ENCODE assay signal across 8 mouse cellular contexts in genomic region chr10:121305441-121305840, GRCm38 (mm10). TPM values are rescaled to one million over a fixed set of nuclear protein-coding genes. Genes with fewer than 3 reads are reported as not detected.
DNase-seq lines count a peak whose midpoint lies in the region; ATAC-seq and TF ChIP-seq lines count a peak whose summit lies in the region.

No protein-coding gene starts in this region.

- H3K27ac ChIP-seq in kidney, embryonic 14.5 days (ENCODE audit: low read depth, low read length) = no peak overlapping the region
- no peak overlapping the region for H3K27ac ChIP-seq in MEL (ENCODE audit: control insufficient read depth, low read depth, low read length)
- no peak overlapping the region for H3K27ac ChIP-seq in forebrain, postnatal 0 days (ENCODE audit: low read depth, low read length)
- H3K27ac ChIP-seq in lung, embryonic 14.5 days (ENCODE audit: low read depth) = no peak overlapping the region

- no peak for TF ChIP-seq POLR2A in MEL (IDR thresholded peaks at IDR 0.05; ENCODE audit: control insufficient read depth in 1 of 2, insufficient read depth in 1 of 2, low read depth in 1 of 2, low read length in 2 of 2, poor library complexity in 1 of 2)

- ATAC-seq in kidney, embryonic 14.5 days (ENCODE audit: low FRiP score, low TSS enrichment) = no peak
- ATAC-seq in forebrain, postnatal 0 days = peak; percentile 47
- ATAC-seq in lung, embryonic 14.5 days (ENCODE audit: insufficient read depth) = peak; percentile 48; the same call in 1 of the 2 replicates

- H3K36me3 ChIP-seq in kidney, embryonic 14.5 days (ENCODE audit: control insufficient read depth, insufficient read depth, low read length) = no peaks in the 10 kb centered on the region
- no peaks in the 10 kb centered on the region for H3K36me3 ChIP-seq in MEL (ENCODE audit: control insufficient read depth in 1 of 2, insufficient read depth in 2 of 2, low read length in 2 of 2)
- H3K36me3 ChIP-seq in forebrain, postnatal 0 days (ENCODE audit: insufficient read depth) = peaks cover 16% of the 10 kb centered on the region
- no peaks in the 10 kb centered on the region for H3K36me3 ChIP-seq in lung, embryonic 14.5 days (ENCODE audit: insufficient read depth)

- DNase-seq in kidney, adult 9 months = peak; percentile 14
- peak; percentile 47 for DNase-seq in MEL (ENCODE audit: low read depth, low spot score)
- no peak for DNase-seq in forebrain, postnatal 0 days
- DNase-seq in lung, embryonic 14.5 days = peak; percentile 45
- no peak for DNase-seq in Muller cell, postnatal 12 days (ENCODE audit: inconsistent ontology term)
- DNase-seq in layer of hippocampus, adult 18-20 months (ENCODE audit: low spot score in 2 of 2) = no peak
- DNase-seq in layer of hippocampus, postnatal 36 days = no peak

- WGBS in kidney, embryonic 14.5 days = 26% methylated on average over 5 of the region's 5 CpGs
- WGBS in forebrain, postnatal 0 days = 34% methylated on average over 5 of the region's 5 CpGs
- 27% methylated on average over 5 of the region's 5 CpGs for WGBS in lung, embryonic 14.5 days

- H3K4me2 ChIP-seq in kidney, embryonic 14.5 days (replicated peaks; ENCODE audit: low read depth, low read length) = no peak overlapping the region
- no peak overlapping the region for H3K4me2 ChIP-seq in forebrain, postnatal 0 days (ENCODE audit: low read depth)
- no peak overlapping the region for H3K4me2 ChIP-seq in lung, embryonic 14.5 days

- H3K4me3 ChIP-seq in kidney, embryonic 14.5 days (ENCODE audit: low read length) = no peak overlapping the region
- H3K4me3 ChIP-seq in MEL (ENCODE audit: control insufficient read depth in 1 of 2, insufficient read depth in 1 of 2, low read depth in 2 of 2, low read length in 2 of 2) = no peak overlapping the region
- no peak overlapping the region for H3K4me3 ChIP-seq in forebrain, postnatal 0 days (ENCODE audit: low read depth, low read length)
- no peak overlapping the region for H3K4me3 ChIP-seq in lung, embryonic 14.5 days (ENCODE audit: low read depth, low read length)

- peaks cover 9% of the 10 kb centered on the region for H3K4me1 ChIP-seq in kidney, embryonic 14.5 days (ENCODE audit: control insufficient read depth, insufficient read depth, low read length)
- no peaks in the 10 kb centered on the region for H3K4me1 ChIP-seq in MEL (ENCODE audit: control insufficient read depth in 1 of 2, insufficient read depth in 2 of 2, low read length in 2 of 2)
- H3K4me1 ChIP-seq in forebrain, postnatal 0 days (ENCODE audit: insufficient read depth) = no peaks in the 10 kb centered on the region
- 0 out of 2 replicates have a peak, but pooled peaks cover 4% of the 10 kb centered on the region for H3K4me1 ChIP-seq in lung, embryonic 14.5 days (ENCODE audit: insufficient read depth)

- peak in 1 of 3 experiments; percentile 24; a peak in 1 of 6 replicates for TF ChIP-seq CTCF in MEL (IDR thresholded peaks at IDR 0.05 in 2 of 3, conservative IDR thresholded peaks at IDR 0.05 in 1 of 3; ENCODE audit: control insufficient read depth in 1 of 3, insufficient read depth in 1 of 3, low read depth in 2 of 3, low read length in 3 of 3, poor library complexity in 1 of 3, severe bottlenecking in 1 of 3)
- peak; percentile 50; the same call in 1 of the 2 replicates for TF ChIP-seq CTCF in forebrain, postnatal 0 days (IDR thresholded peaks at IDR 0.05; ENCODE audit: low read depth)
- TF ChIP-seq CTCF in lung, embryonic 14.5 days (IDR thresholded peaks at IDR 0.05; ENCODE audit: low read depth) = no peak; the same call in 1 of the 2 replicates

- no peaks in the 10 kb centered on the region for H3K9me3 ChIP-seq in kidney, embryonic 14.5 days (ENCODE audit: control insufficient read depth, low read length)
- H3K9me3 ChIP-seq in MEL (replicated peaks; ENCODE audit: insufficient read depth, low read length) = no peaks in the 10 kb centered on the region
- no peaks in the 10 kb centered on the region for H3K9me3 ChIP-seq in forebrain, postnatal 0 days (ENCODE audit: low read length)
- no peaks in the 10 kb centered on the region for H3K9me3 ChIP-seq in lung, embryonic 14.5 days (ENCODE audit: low read depth, low read length)

- peak; percentile 7; the same call in 1 of the 2 replicates for TF ChIP-seq RAD21 in MEL (IDR thresholded peaks at IDR 0.05; ENCODE audit: low read depth, low read length)

- H3K79me2 ChIP-seq in MEL (ENCODE audit: control insufficient read depth, insufficient read depth, low read length, poor library complexity) = no peaks in the 10 kb centered on the region

- H3K27me3 ChIP-seq in kidney, embryonic 14.5 days (ENCODE audit: control insufficient read depth, insufficient read depth, low read length) = peaks cover 28% of the 10 kb centered on the region
- no peaks in the 10 kb centered on the region for H3K27me3 ChIP-seq in MEL (ENCODE audit: control insufficient read depth in 1 of 2, insufficient read depth in 2 of 2, low read length in 2 of 2)
- no peaks in the 10 kb centered on the region for H3K27me3 ChIP-seq in forebrain, postnatal 0 days (ENCODE audit: insufficient read depth, low read length)
- H3K27me3 ChIP-seq in lung, embryonic 14.5 days (ENCODE audit: insufficient read depth, low read length) = peaks cover 22% of the 10 kb centered on the region

- no peak overlapping the region for H3K9ac ChIP-seq in kidney, embryonic 14.5 days (ENCODE audit: low read depth, low read length)
- H3K9ac ChIP-seq in MEL (ENCODE audit: control insufficient read depth, low read depth, low read length, poor library complexity, severe bottlenecking) = no peak overlapping the region
- H3K9ac ChIP-seq in forebrain, postnatal 0 days = no peak overlapping the region
- no peak overlapping the region for H3K9ac ChIP-seq in lung, embryonic 14.5 days

- TF ChIP-seq EP300 in MEL (IDR thresholded peaks at IDR 0.05; ENCODE audit: low read depth in 1 of 2, low read length in 2 of 2) = no peak

TF ChIP-seq in MEL, 35 proteins besides CTCF, POLR2A, EP300 and RAD21:
- peak; percentile 39 for TF ChIP-seq SMC3 (IDR thresholded peaks at IDR 0.05; ENCODE audit: low read depth, low read length)
- no peak for TF ChIP-seq ZC3H11A (IDR thresholded peaks at IDR 0.05; ENCODE audit: low read depth, low read length)
- no peak for TF ChIP-seq MAZ (IDR thresholded peaks at IDR 0.05; ENCODE audit: low read depth, low read length)
- TF ChIP-seq GATA1 (IDR thresholded peaks at IDR 0.05; ENCODE audit: low read depth, low read length) = no peak

RNA-seq across cellular contexts. Expression of gene Tbc1d30, which starts 45.6 kb away (rescaled TPM):
- 0.60 and 0.76 TPM in 2 replicates for polyA plus RNA-seq in kidney, embryonic 14.5 days (2014; fragmentation: Nextera tagmentation; extraction: Ambion mirVana)
- 0.29 and 0.35 TPM in 2 replicates for total RNA-seq in MEL (2012; rRNA removed)
- 1 to 10 TPM in 1 of 2 experiments, not detected in 1; 2.1 TPM for polyA plus RNA-seq in MEL (2012; ENCODE audit: insufficient read depth in 1 of 2, insufficient read length in 2 of 2, low read depth in 1 of 2, low replicate concordance in 2 of 2, missing spikeins in 1 of 2)
- 34.7 and 36.0 TPM in 2 replicates for total RNA-seq in forebrain, postnatal 0 days (2014; rRNA removed)
- polyA plus RNA-seq in forebrain, postnatal 0 days (2015; fragmentation: Nextera tagmentation; extraction: Ambion mirVana) = 5.6 and 7.5 TPM in 2 replicates
- polyA plus RNA-seq in lung, embryonic 14.5 days (2014; fragmentation: Nextera tagmentation; extraction: Ambion mirVana) = 1.7 and 2.5 TPM in 2 replicates
- total RNA-seq in layer of hippocampus, adult 18-20 months (2021) = 10 to 100 TPM; 38.8 to 40.3 TPM
- 10 to 100 TPM; 32.2 to 41.7 TPM for total RNA-seq in layer of hippocampus, postnatal 36 days (2021)

RNA-seq across cellular contexts. Expression of gene Gns, which starts 59.4 kb away (rescaled TPM):
- 26.5 and 48.7 TPM in 2 replicates for polyA plus RNA-seq in kidney, embryonic 14.5 days (2014; fragmentation: Nextera tagmentation; extraction: Ambion mirVana)
- total RNA-seq in MEL (2012; rRNA removed) = 24.4 and 33.6 TPM in 2 replicates
- polyA plus RNA-seq in MEL (2012; ENCODE audit: insufficient read depth in 1 of 2, insufficient read length in 2 of 2, low read depth in 1 of 2, low replicate concordance in 2 of 2, missing spikeins in 1 of 2) = 10 to 100 TPM in 1 of 2 experiments, not detected in 1; 33.1 TPM
- 44.7 and 67.8 TPM in 2 replicates for total RNA-seq in forebrain, postnatal 0 days (2014; rRNA removed)
- polyA plus RNA-seq in forebrain, postnatal 0 days (2015; fragmentation: Nextera tagmentation; extraction: Ambion mirVana) = 31.4 and 40.4 TPM in 2 replicates
- 46.9 and 47.0 TPM in 2 replicates for polyA plus RNA-seq in lung, embryonic 14.5 days (2014; fragmentation: Nextera tagmentation; extraction: Ambion mirVana)
- 10 to 100 TPM; 80.5 to 87.2 TPM for total RNA-seq in layer of hippocampus, adult 18-20 months (2021)
- total RNA-seq in layer of hippocampus, postnatal 36 days (2021) = 10 to 100 TPM; 77.8 to 80.3 TPM

Comparison
In these comparisons a context has a peak if more than half of its experiments do, and no peak if none do; other contexts are left out.
1. DNase-seq: peak in kidney, adult 9 months (single experiment), MEL (single experiment) and lung, embryonic 14.5 days (single experiment); none in forebrain, postnatal 0 days (single experiment), Muller cell, postnatal 12 days (single experiment), layer of hippocampus, adult 18-20 months (0 of 2) and layer of hippocampus, postnatal 36 days (0 of 2).
2. RNA of gene Tbc1d30, which starts 45.6 kb away (total RNA-seq): 32.2 to 41.7 TPM in layer of hippocampus, postnatal 36 days, 38.8 to 40.3 TPM in layer of hippocampus, adult 18-20 months and 34.7 to 36.0 TPM in forebrain, postnatal 0 days; 0.29 to 0.35 TPM in MEL; every median in the first group is over 10 times any median in the second.